Mouse (Mus musculus) layer of hippocampus, postnatal 36 days (tissue): Measurements from ENCODE around the gene Trmt6. TPM values are rescaled to one million over a fixed set of nuclear protein-coding genes. Genes with fewer than 3 reads are reported as not detected.

Experiments used
- total RNA-seq, 2 experiments: library from RNA; stranded (reverse); gene quantifications; 2 replicates each; pipeline ENCODE4 v1.2.3; 2021

The Trmt6 gene
- total RNA-seq, 2 experiments from 2014 or later, result 27.9 to 32.4 TPM

Other genes with a start within 250 kb of the Trmt6 start
- gene Gpcpd1, start 228.3 kb downstream of the Trmt6 start, total RNA-seq, result 10 to 100 TPM; 63.8 to 67.2 TPM
- 10 to 100 TPM in 1 of 2 experiments, 1 to 10 TPM in 1; 9.7 to 11.4 TPM for gene Shld1, start 129.1 kb downstream of the Trmt6 start, total RNA-seq
- 100 to 1,000 TPM; 295 to 348 TPM for gene Chgb, start 34.8 kb downstream of the Trmt6 start, total RNA-seq
- gene Mcm8, start 86 bp upstream of the Trmt6 start, total RNA-seq, result 1 to 10 TPM; 3.3 to 4.2 TPM
- gene Crls1, start 30.6 kb upstream of the Trmt6 start, total RNA-seq, result 10 to 100 TPM; 41.2 to 49.4 TPM
- under 1 TPM; 0.43 to 0.47 TPM for gene Lrrn4, start 64.8 kb upstream of the Trmt6 start, total RNA-seq
- under 1 TPM; 0.27 to 0.48 TPM for gene Fermt1, start 129.9 kb upstream of the Trmt6 start, total RNA-seq